Mouse (Mus musculus): ENCODE data around the gene Pcgf6. TPM values are rescaled to one million over a fixed set of nuclear protein-coding genes. Genes with fewer than 3 reads are reported as not detected.
A peak's percentile ranks its signal among the peaks of the same experiment; 100 is the strongest.

Gene Pcgf6
- polyA plus RNA-seq, 1 experiment from 2014 or later: 13.9 TPM

GRCm38 (mm10) chr19:47036596-47036995 lies 14.1 kb downstream of the Pcgf6 start:
- Histone ChIP-seq H3K4me3 (ENCODE audit: low read depth, low read length) (no peak overlapping the region), H3K4me2 (ENCODE audit: low read depth, low read length) (no peak overlapping the region), H3K9ac (ENCODE audit: low read depth, low read length) (no peak overlapping the region), H3K9me3 (ENCODE audit: control insufficient read depth, low read length) (no peaks in the 10 kb centered on the region), H3K27ac (replicated peaks; ENCODE audit: low read depth, low read length) (no peak overlapping the region), H3K36me3 (ENCODE audit: control insufficient read depth, insufficient read depth, low read length) (peaks cover 76% of the 10 kb centered on the region), H3K27me3 (replicated peaks; ENCODE audit: control insufficient read depth, insufficient read depth, low read length) (no peaks in the 10 kb centered on the region), H3K4me1 (ENCODE audit: control insufficient read depth, insufficient read depth, low read length) (no peaks in the 10 kb centered on the region)
- DNase-seq (ENCODE audit: low spot score) (no peak), ATAC-seq (ENCODE audit: low read depth) (no peak)
- 83% methylated on average over 3 of the region's 3 CpGs for WGBS

DNA sequence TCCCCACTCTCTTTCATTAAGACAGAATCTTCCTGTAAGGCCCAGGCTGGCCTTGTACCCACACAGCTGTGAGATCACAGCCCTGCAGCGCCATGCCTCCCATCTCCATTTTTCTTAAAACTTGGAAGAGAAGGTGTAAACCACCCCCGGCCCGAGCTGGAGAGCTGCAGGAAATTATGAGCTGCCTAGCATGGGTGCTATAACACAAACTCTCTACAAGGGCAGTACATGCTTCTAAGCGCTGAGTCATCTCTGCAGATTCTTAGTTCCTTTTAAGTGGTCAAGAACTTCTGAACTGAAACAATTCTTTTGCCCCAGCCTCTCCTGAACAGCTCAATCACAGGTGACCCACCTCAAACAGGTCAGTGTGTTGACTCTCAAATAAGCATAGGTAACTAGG lies 15.8 kb downstream of the Pcgf6 start:
- H3K4me1 ChIP-seq (ENCODE audit: control insufficient read depth, insufficient read depth, low read length): no peaks in the 10 kb centered on the region
- H3K36me3 ChIP-seq (ENCODE audit: control insufficient read depth, insufficient read depth, low read length): peaks cover 63% of the 10 kb centered on the region
- no peak overlapping the region for H3K9ac ChIP-seq (ENCODE audit: low read depth, low read length)
- H3K9me3 ChIP-seq (ENCODE audit: control insufficient read depth, low read length): no peaks in the 10 kb centered on the region
- no peaks in the 10 kb centered on the region for H3K27me3 ChIP-seq (replicated peaks; ENCODE audit: control insufficient read depth, insufficient read depth, low read length)
- no peak overlapping the region for H3K4me2 ChIP-seq (ENCODE audit: low read depth, low read length)
- no peak for DNase-seq (ENCODE audit: low spot score)
- no peak overlapping the region for H3K27ac ChIP-seq (replicated peaks; ENCODE audit: low read depth, low read length)
- WGBS: 95% methylated on average over 4 of the region's 4 CpGs
- no peak for ATAC-seq (ENCODE audit: low read depth)
- H3K4me3 ChIP-seq (ENCODE audit: low read depth, low read length): no peak overlapping the region

DNA sequence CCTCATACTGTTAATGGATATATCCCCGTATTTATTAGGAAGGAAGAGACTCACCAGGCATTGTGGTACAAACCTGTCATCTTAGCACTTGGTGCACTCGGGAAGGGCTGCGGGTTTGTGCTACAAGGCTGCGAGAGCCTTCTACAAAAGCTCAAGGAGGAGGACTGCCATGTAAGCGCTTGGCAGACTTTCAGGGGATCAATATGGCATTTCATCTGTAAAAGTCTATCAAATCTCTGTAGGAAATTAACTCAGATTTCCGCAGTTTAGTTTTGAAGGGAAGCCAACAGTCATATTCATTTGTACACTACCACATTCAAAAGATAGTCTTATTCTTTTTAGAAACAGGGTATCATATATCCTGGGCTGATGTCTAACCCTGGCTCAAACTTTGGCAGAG lies 18.9 kb downstream of the Pcgf6 start:
- Histone ChIP-seq H3K27ac (replicated peaks; ENCODE audit: low read depth, low read length) (no peak overlapping the region), H3K4me3 (ENCODE audit: low read depth, low read length) (no peak overlapping the region), H3K9ac (ENCODE audit: low read depth, low read length) (no peak overlapping the region), H3K4me2 (ENCODE audit: low read depth, low read length) (no peak overlapping the region), H3K9me3 (ENCODE audit: control insufficient read depth, low read length) (no peaks in the 10 kb centered on the region), H3K36me3 (ENCODE audit: control insufficient read depth, insufficient read depth, low read length) (peaks cover 34% of the 10 kb centered on the region), H3K27me3 (replicated peaks; ENCODE audit: control insufficient read depth, insufficient read depth, low read length) (no peaks in the 10 kb centered on the region), H3K4me1 (ENCODE audit: control insufficient read depth, insufficient read depth, low read length) (no peaks in the 10 kb centered on the region)
- DNase-seq (ENCODE audit: low spot score) (no peak), ATAC-seq (ENCODE audit: low read depth) (no peak)
- WGBS: 82% methylated on average over 6 of the region's 6 CpGs

DNA sequence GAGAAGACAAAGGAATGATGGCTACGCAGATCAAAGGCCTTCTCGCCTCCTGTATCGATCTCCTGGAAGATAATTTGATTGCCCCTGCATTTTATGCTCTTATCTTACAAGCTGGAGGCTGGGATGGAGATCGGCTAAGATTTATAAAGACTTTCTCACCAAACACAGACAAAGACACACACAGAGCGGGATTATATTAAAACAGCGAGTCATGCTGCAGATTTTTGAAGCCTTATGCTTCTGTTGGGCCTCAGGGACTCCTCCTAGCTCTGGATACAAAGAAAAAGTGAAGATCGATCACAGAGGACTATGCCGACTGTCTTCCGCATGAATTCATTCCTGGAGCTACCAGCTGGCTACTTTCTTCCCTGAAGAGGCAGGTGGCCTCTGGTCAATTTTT lies 20.9 kb downstream of the Pcgf6 start:
- 77% methylated on average over 9 of the region's 9 CpGs for WGBS
- Histone ChIP-seq H3K9me3 (ENCODE audit: control insufficient read depth, low read length) (no peaks in the 10 kb centered on the region), H3K4me2 (ENCODE audit: low read depth, low read length) (no peak overlapping the region), H3K27me3 (replicated peaks; ENCODE audit: control insufficient read depth, insufficient read depth, low read length) (no peaks in the 10 kb centered on the region), H3K4me1 (ENCODE audit: control insufficient read depth, insufficient read depth, low read length) (no peaks in the 10 kb centered on the region), H3K36me3 (ENCODE audit: control insufficient read depth, insufficient read depth, low read length) (peaks cover 20% of the 10 kb centered on the region), H3K4me3 (ENCODE audit: low read depth, low read length) (no peak overlapping the region), H3K27ac (replicated peaks; ENCODE audit: low read depth, low read length) (no peak overlapping the region), H3K9ac (ENCODE audit: low read depth, low read length) (no peak overlapping the region)
- ATAC-seq (ENCODE audit: low read depth): no peak
- no peak for DNase-seq (ENCODE audit: low spot score)

GRCm38 (mm10) chr19:47026513-47026912 lies 24.2 kb downstream of the Pcgf6 start:
- no peaks in the 10 kb centered on the region for H3K36me3 ChIP-seq (ENCODE audit: control insufficient read depth, insufficient read depth, low read length)
- 91% methylated on average over 4 of the region's 4 CpGs for WGBS
- DNase-seq (ENCODE audit: low spot score): no peak
- no peak overlapping the region for H3K9ac ChIP-seq (ENCODE audit: low read depth, low read length)
- no peaks in the 10 kb centered on the region for H3K9me3 ChIP-seq (ENCODE audit: control insufficient read depth, low read length)
- no peaks in the 10 kb centered on the region for H3K4me1 ChIP-seq (ENCODE audit: control insufficient read depth, insufficient read depth, low read length)
- H3K27me3 ChIP-seq (replicated peaks; ENCODE audit: control insufficient read depth, insufficient read depth, low read length): no peaks in the 10 kb centered on the region
- H3K4me3 ChIP-seq (ENCODE audit: low read depth, low read length): no peak overlapping the region
- ATAC-seq (ENCODE audit: low read depth): no peak
- H3K4me2 ChIP-seq (ENCODE audit: low read depth, low read length): no peak overlapping the region
- no peak overlapping the region for H3K27ac ChIP-seq (replicated peaks; ENCODE audit: low read depth, low read length)

DNA sequence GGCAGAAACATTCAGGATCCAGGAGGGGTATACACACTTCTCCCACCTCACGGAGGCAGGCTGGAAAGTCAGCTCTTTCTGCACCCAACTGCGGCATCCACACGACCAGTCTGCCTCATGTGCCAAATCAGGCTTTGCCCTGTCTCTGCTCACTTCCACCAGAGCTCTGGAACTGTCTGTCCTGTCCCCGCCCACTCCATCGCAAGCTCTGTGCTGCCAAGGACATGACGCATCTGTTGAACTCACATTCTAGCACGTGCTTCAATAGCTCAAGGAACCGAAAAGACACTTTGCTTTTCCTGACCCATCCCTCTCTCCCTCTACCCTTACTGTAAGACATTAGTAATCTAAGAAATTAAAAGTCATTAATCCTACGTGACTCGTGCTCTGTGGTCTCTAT lies 25.8 kb downstream of the Pcgf6 start:
- 77% methylated on average over 10 of the region's 10 CpGs for WGBS
- no peak overlapping the region for H3K9ac ChIP-seq (ENCODE audit: low read depth, low read length)
- no peaks in the 10 kb centered on the region for H3K27me3 ChIP-seq (replicated peaks; ENCODE audit: control insufficient read depth, insufficient read depth, low read length)
- ATAC-seq (ENCODE audit: low read depth): no peak
- no peaks in the 10 kb centered on the region for H3K9me3 ChIP-seq (ENCODE audit: control insufficient read depth, low read length)
- H3K27ac ChIP-seq (replicated peaks; ENCODE audit: low read depth, low read length): no peak overlapping the region
- H3K4me1 ChIP-seq (ENCODE audit: control insufficient read depth, insufficient read depth, low read length): no peaks in the 10 kb centered on the region
- no peak for DNase-seq (ENCODE audit: low spot score)
- no peaks in the 10 kb centered on the region for H3K36me3 ChIP-seq (ENCODE audit: control insufficient read depth, insufficient read depth, low read length)
- H3K4me2 ChIP-seq (ENCODE audit: low read depth, low read length): no peak overlapping the region
- no peak overlapping the region for H3K4me3 ChIP-seq (ENCODE audit: low read depth, low read length)

DNA sequence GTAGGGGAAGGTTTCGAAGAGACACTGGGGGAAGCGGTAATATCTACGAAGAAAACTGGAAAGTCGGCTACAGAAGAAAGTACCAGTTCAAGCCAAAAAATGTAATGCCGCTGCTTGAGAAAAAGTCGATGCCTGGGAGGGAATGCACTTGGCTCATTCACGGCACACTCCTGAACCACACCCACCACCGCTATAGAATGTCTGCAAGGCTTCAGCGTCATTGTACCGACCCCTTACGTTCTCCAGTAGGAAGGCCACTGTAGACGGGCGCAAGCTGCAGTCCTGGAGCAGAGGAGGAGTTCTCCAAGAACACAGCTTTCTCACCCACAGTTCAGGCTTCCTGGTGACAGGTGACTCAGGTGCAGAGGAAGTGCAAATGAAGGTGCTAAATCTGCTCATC lies 27.2 kb downstream of the Pcgf6 start:
- Histone ChIP-seq H3K9ac (ENCODE audit: low read depth, low read length) (no peak overlapping the region), H3K4me2 (ENCODE audit: low read depth, low read length) (no peak overlapping the region), H3K36me3 (ENCODE audit: control insufficient read depth, insufficient read depth, low read length) (no peaks in the 10 kb centered on the region), H3K27me3 (replicated peaks; ENCODE audit: control insufficient read depth, insufficient read depth, low read length) (peaks cover under 1% of the 10 kb centered on the region; the same call in 1 of the 2 replicates), H3K27ac (replicated peaks; ENCODE audit: low read depth, low read length) (no peak overlapping the region), H3K4me3 (ENCODE audit: low read depth, low read length) (no peak overlapping the region), H3K9me3 (ENCODE audit: control insufficient read depth, low read length) (no peaks in the 10 kb centered on the region), H3K4me1 (ENCODE audit: control insufficient read depth, insufficient read depth, low read length) (no peaks in the 10 kb centered on the region)
- ATAC-seq (ENCODE audit: low read depth): no peak
- 85% methylated on average over 13 of the region's 13 CpGs for WGBS
- DNase-seq (ENCODE audit: low spot score): no peak

- ATAC-seq (ENCODE audit: low read depth) (0 out of 2 replicates have a peak, but pooled peaks have one; percentile 22), DNase-seq (ENCODE audit: low spot score) (no peak)
- 91% methylated on average over 4 of the region's 4 CpGs for WGBS
- Histone ChIP-seq H3K27me3 (replicated peaks; ENCODE audit: control insufficient read depth, insufficient read depth, low read length) (peaks cover 8% of the 10 kb centered on the region), H3K4me2 (ENCODE audit: low read depth, low read length) (no peak overlapping the region), H3K36me3 (ENCODE audit: control insufficient read depth, insufficient read depth, low read length) (no peaks in the 10 kb centered on the region), H3K4me1 (ENCODE audit: control insufficient read depth, insufficient read depth, low read length) (no peaks in the 10 kb centered on the region), H3K4me3 (ENCODE audit: low read depth, low read length) (no peak overlapping the region), H3K27ac (replicated peaks; ENCODE audit: low read depth, low read length) (no peak overlapping the region), H3K9me3 (ENCODE audit: control insufficient read depth, low read length) (no peaks in the 10 kb centered on the region), H3K9ac (ENCODE audit: low read depth, low read length) (no peak overlapping the region)
Observed at GRCm38 (mm10) chr19:47022709-47023108, 28.0 kb downstream of the Pcgf6 start.

DNA sequence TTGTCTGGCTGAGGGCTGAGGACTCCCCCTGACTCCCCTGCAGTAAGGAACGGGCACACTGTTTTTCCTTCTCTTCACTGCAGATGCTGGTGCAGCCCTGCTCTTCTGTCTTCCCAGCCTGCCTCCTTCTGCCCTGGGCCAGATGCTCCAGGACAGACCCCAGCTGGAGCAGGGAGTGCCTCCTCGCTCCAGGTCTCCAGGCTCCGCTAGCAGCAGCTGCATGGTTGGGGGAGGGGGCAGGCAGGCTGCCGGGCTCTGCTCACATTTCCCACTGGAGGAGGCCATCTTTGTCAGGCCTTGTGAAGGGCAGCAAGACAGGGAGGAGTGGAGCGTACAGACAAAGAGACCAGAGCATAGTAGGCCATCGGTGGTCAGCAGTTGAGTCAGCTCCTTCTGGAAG lies 31.4 kb downstream of the Pcgf6 start:
- DNase-seq (ENCODE audit: low spot score) (peak; percentile 31), ATAC-seq (ENCODE audit: low read depth) (peak; percentile 42; the same call in 1 of the 2 replicates)
- Histone ChIP-seq H3K27me3 (replicated peaks; ENCODE audit: control insufficient read depth, insufficient read depth, low read length) (peaks cover 34% of the 10 kb centered on the region), H3K36me3 (ENCODE audit: control insufficient read depth, insufficient read depth, low read length) (no peaks in the 10 kb centered on the region), H3K27ac (replicated peaks; ENCODE audit: low read depth, low read length) (no peak overlapping the region), H3K4me3 (ENCODE audit: low read depth, low read length) (no peak overlapping the region), H3K9ac (ENCODE audit: low read depth, low read length) (no peak overlapping the region), H3K4me1 (ENCODE audit: control insufficient read depth, insufficient read depth, low read length) (peaks cover 6% of the 10 kb centered on the region; the same call in 1 of the 2 replicates), H3K4me2 (ENCODE audit: low read depth, low read length) (no peak overlapping the region), H3K9me3 (ENCODE audit: control insufficient read depth, low read length) (no peaks in the 10 kb centered on the region)
- 21% methylated on average over 6 of the region's 6 CpGs for WGBS

Data from embryonic facial prominence, embryonic 14.5 days (tissue).